Mouse (Mus musculus) heart, adult 9 months (tissue): ENCODE data around the gene Zfp398.
"Not testable (repeated sequence)": the region's sequence is repeated elsewhere in the genome, so short reads cannot be mapped to it uniquely, and the experiment has no call there.

Experiments
- DNase-seq, 2 experiments: peaks; one replicate each; pipeline ENCODE4 v3.0.0; 2022; ENCODE audit warnings: low spot score in 2 of 2

Gene Zfp398

GRCm38 (mm10) chr6:47824241-47824640 is 11.2 kb upstream of the Zfp398 start:
- no peak for DNase-seq

DNA sequence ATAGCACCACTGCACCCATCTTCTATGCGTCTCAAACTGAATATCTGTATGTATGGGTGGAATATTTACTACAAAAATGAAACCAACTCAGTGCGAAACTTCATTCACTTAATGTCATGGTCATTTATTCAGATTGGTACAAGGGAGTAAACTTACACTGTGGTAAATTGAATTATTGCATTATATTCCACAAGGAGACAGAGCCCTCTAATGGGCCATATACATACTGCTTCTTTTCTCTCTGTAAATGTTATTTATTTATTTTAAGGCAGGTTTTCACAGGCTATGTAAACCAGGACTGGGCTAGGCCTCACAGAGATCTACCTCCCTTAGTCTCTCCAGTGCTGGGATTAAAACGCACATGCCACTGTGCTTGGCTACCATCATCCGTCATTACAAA is 8.0 kb upstream of the Zfp398 start:
- no peak for DNase-seq

- no peak for DNase-seq
Observed at GRCm38 (mm10) chr6:47828950-47829349, 6.5 kb upstream of the Zfp398 start.

GRCm38 (mm10) chr6:47830104-47831078 is 5.1 kb upstream of the Zfp398 start, which contains the start of gene Zfp786:
TSS of gene Zfp786 (minus strand) at chr6:47830867.
- DNase-seq = peak; percentile 79 to 86

DNA sequence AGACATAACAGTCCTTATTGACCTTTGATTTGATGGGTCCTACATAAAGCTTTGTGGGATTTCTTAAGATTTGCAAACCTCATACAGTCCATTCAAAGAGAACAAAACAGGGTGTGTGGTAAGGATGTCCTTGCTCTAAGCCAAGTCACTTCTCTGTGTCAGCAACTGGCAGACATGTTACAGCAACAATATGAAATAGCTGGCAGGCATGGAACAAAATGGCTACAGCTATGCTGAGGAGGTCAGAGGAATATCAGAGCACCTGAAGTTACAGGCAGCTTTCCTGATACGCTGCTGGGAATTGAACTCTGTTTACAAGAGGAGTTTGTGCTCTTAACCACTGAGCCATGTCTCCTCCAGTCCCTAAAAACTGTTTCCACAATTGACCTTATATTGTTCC is 3.2 kb upstream of the Zfp398 start:
- DNase-seq = no peak

GRCm38 (mm10) chr6:47835984-47836521 is 592 bp downstream of the Zfp398 start:
- DNase-seq = peak; percentile 12 to 19

- no peak for DNase-seq
Observed at GRCm38 (mm10) chr6:47837630-47838029, 2.2 kb downstream of the Zfp398 start.

GRCm38 (mm10) chr6:47841077-47841476 is 5.6 kb downstream of the Zfp398 start:
- DNase-seq = no peak

DNA sequence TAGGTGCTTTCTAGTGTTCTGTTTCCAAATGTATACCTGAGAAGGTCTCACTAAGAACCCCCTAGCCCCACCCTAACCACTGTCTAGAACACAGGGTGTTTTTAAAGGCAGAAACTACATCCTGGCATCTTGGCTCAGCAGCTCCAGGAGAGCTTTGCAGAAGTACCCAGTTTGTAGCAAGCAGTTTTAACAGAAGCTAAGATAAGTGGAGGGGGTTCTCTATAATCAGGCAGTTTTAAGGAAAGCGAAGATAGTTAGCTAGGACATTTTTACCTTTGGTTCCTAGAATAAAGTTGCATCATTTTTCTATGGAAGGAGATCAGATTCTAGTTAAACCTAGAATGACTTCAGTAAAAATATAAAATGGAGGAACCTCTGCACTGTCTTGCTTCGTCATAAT is 6.4 kb downstream of the Zfp398 start:
- DNase-seq = no peak

DNA sequence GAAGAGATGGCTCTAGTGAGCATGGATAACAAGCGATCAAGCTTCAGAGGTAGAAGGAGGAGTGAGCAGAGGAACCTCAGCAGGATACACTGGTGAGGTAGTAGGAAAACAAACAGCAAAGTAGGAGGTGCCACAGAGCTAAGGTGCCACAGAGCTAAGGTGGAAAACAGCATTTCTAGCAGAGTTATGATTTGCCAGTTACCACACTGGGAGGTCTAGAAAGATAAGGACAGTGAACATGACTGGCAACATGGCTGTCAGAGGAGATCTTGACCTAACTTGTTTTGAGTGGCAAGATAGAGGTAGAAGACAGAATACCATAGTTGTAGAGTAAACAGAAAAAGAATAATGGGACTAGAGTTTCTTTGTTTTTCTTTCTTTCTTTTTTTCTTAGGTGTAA is 6.9 kb downstream of the Zfp398 start:
- DNase-seq = no peak

DNA sequence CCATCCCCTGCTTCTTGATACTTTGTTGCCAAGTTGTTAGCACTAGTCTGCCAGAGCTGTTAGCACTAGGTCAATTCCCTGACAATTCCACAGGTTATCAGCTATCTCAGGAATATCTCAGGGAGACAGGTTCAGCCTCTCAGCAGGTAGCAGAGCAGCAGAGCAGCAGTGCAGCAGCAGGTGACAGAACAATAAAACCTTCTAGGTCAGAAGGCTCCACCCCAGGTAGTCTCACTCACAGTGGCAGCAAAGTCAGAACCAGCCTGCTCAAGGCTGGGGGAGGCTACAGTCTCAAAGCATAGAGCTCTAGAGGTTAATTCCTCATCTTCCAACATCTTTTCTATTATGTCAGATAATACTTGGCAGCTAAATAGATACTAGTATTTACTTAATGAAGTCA is 10.3 kb downstream of the Zfp398 start:
- DNase-seq = no peak

- DNase-seq = no peak
Observed at GRCm38 (mm10) chr6:47857241-47857640, 21.8 kb downstream of the Zfp398 start.

GRCm38 (mm10) chr6:47857729-47858128 is 22.3 kb downstream of the Zfp398 start:
- not testable (repeated sequence) for DNase-seq

GRCm38 (mm10) chr6:47872266-47872665 is 36.8 kb downstream of the Zfp398 start:
- DNase-seq = no peak

GRCm38 (mm10) chr6:47877058-47877457 is 41.6 kb downstream of the Zfp398 start, which contains the start of gene Zfp282:
TSS of gene Zfp282 (plus strand) at chr6:47877204.
- DNase-seq = no peak

- DNase-seq = peak; percentile 92 to 93
Observed at GRCm38 (mm10) chr6:47877461-47878132, 42.1 kb downstream of the Zfp398 start.

DNA sequence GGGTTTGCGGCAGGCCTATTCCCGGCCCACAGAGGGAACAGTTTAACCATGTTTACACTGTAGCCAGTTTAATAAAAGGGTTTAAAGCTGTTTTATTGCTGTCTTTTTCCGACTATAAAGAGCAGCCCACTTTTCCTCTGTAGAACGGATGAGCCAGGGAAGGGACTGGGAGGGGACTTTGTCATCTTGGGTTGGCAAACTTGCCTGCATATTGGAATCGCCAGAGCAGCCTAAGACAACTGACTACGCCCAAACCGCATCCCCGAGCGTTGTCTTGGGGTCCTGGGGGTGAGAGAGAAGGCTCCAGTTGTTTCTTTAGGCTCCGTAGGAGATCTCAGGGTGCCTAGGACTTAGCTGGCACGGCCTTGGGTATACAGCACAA is 42.7 kb downstream of the Zfp398 start:
- DNase-seq = no peak

- no peak for DNase-seq
Observed at GRCm38 (mm10) chr6:47878593-47878992, 43.1 kb downstream of the Zfp398 start.

DNA sequence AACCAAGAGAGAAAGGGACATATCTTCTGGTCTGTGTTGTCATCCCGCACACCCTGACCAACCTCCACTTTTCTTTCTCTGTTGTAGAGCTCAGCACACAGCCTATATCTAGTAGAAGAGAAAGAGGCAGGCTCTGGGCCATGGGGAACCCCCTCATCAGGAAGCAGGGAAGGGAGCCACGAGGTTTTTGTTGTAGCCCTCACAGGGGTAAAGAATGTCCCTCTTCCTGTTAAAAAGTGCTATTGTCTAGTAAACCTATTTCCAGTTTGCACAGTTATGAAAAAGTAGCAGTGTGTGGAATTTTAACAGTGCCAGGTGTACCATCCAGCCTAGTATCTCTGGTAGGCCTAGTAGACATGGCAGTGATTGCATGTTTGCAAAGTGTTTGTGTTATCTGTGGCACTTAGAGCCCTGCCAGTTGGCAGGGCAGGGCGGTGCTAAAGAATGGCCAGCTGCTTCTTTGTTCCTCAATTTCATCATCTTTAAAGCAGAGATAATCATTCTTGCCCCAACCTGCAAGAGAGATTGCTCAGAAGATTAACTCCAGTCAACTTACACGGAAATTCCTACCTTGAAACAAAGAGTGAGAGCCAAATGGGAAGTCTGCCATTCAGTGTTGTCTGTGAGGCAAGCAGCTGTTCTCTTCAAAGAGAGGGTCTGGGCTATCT is 43.7 kb downstream of the Zfp398 start:
- no peak for DNase-seq

GRCm38 (mm10) chr6:47880166-47880565 is 44.7 kb downstream of the Zfp398 start:
- no peak for DNase-seq

- peak in 1 of 2 experiments; percentile 10 for DNase-seq
Observed at GRCm38 (mm10) chr6:47888812-47889383, 53.4 kb downstream of the Zfp398 start.

GRCm38 (mm10) chr6:47899416-47899815 is 64.0 kb downstream of the Zfp398 start:
- DNase-seq = no peak
